Mouse (Mus musculus) ovary, adult 18-20 months (tissue): ENCODE results near the gene Adprh.
"Not testable (repeated sequence)": the region's sequence is repeated elsewhere in the genome, so short reads cannot be mapped to it uniquely, and the experiment has no call there.

Source experiments
- DNase-seq: peaks from one replicate; pipeline ENCODE4 v3.0.0; 2022; ENCODE audit warnings: low spot score, mixed read lengths

Gene Adprh

DNA sequence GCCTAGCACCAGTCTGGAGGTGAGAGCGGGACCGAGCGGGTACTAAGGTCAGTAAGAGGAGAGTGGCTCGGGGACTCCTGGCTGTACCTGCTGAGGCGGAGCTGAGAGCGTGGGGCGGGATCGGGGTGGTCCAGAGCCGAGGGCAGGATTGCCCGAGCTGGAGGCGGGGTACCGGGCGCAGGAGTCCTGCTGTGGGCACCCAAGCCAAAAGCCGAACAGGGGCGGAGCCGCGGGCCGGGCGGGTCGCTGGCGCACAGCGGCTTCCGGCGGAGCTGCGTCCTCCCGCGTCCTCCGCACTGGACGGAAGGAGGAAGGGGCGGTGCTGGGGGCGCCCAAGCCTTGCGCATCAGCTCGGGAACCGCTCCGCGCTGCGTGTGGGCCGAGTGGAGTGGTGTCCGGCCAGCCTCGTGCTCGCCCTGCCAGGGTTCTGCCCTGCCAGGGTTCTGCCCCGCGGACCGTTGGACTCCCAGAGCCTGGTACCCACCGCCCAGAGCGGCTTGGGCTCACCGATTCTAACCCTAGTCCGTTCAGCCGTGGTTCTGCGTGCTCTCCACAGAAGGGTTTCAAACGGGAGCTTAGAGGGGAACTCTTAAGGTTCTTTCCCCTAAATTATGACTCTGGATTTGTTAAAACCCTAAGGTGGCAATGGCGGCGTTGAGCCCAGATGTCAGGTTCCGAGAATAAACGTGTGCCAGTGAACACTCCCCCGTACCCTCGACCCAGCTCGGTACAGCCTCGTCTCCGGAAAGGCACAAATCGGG, at the start of gene Adprh:
Adprh (minus strand) TSS at position 262 of the 761 bp plus-strand sequence.
- peak; percentile 94 for DNase-seq

GRCm38 (mm10) chr16:38496604-38497140, 44.2 kb upstream of the Adprh start:
- no peak for DNase-seq

DNA sequence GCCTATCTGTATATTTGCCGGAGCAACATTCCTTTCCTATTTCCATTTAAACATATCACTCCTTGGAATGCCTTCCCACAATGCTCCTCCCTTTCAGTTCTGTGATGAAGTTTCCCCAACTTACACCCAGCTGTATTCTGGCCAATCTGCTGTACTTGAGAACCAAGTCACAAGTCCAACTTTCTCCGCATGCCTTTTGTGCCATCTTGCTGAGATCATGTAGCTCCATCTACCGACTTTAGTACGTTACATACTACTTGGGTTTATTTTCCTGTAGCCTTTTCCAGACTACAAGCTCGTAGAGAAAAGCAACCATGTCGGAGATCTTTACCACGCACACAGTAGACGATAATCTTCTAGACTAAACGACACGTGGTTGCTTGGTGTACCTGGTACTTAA, 41.4 kb upstream of the Adprh start:
- no peak for DNase-seq

DNA sequence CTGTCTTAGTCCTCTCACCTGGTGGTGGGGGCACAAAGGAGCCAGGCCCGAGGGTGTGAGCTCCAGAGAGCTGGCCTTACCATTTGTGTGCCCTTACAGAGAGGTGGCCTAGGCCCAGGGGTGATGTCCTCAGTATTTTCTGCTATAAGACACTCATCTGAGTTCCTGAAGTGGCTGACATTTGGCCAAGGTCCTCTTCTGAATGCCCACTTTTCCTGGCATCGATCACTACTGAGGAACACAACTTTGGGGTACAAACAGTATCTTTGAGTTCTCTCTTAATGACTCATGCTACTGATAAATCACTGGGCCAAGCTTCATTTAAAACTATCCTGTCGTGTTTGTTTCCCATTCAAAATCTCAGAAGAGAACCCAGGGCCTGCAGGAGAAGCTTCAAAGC, 40.0 kb upstream of the Adprh start:
- DNase-seq, result no peak

DNA sequence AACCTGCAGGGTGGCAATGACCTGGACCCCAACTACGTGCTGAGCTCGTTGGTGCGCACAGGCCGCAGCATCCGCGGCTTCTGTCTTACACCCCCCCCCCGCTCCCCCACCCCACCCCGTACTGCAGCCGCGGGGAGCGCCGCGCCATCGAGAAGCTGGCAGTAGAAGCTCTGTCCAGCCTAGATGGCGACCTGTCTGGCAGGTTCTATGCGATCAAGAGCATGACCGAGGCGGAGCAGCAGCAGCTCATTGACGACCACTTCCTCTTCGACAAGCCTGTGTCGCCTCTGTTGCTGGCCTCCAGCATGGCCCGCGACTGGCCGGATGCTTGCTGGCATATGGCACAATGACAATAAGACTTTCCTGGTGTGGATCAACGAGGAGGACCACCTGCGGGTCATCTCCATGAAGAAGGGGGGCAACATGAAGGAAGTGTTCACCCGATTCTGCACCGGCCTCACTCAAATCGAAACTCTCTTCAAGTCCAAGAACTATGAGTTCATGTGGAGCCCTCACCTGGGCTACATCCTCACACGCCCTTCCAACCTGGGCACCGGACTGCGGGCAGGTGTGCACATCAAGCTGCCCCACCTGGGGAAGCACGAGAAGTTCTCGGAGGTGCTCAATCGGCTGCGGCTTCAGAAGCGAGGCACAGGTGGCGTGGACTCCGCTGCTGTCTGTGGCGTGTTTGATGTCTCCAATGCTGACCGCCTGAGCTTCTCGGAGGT, 31.2 kb upstream of the Adprh start:
- DNase-seq, result no peak

DNA sequence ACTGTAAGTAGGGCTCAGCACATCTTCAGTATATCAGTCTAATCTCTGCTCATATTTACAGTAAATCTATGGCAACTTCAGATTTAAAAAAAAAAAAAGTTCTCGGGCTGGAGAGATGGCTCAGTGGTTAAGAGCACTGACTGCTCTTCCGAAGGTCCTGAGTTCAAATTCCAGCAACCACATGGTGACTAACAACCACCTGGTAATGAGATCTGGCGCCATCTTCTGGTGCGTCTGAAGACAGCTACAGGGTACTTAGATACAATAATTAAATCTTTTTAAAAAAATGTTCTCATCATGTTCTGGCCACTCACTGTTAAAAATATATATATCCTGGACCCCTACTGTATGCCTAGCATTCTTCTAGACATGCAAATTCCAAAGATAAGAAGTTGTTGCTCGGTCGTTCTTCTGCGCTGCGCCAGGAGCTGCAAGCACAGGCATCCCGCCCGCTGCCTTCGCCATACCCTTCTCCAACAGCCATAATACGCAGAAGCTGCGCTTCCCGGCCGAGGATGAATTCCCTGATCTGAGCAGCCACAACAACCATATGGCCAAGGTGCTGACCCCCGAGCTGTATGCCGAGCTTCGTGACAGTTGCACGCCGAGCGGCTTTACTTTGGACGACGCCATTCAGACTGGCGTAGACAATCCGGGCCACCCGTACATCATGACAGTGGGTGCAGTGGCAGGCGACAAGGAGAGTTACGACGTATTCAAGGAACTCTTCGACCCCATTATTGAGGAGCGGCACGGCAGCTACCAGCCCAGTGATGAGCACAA, 30.5 kb upstream of the Adprh start:
- no peak for DNase-seq

GRCm38 (mm10) chr16:38481327-38481726, 28.8 kb upstream of the Adprh start:
- no peak for DNase-seq

DNA sequence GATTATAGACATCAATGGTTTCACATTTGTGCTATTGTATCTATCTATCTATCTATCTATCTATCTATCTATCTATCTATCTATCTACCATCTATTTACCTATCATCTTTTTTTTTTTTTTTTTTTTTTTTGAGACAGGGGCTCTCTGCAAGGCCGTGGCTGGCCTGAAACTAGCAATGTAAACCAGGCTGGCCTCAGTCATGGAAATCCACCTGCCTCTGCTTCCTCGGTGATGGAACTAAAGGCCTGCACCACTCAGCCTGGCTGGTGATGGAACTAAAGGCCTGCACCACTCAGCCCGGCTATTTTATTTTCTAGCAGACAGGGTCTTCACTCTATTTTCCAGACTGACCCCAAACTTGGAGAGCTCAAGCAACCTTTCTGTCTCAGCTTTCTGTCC, 25.8 kb upstream of the Adprh start:
- no peak for DNase-seq

GRCm38 (mm10) chr16:38477241-38477608, 24.7 kb upstream of the Adprh start:
- DNase-seq, result not testable (repeated sequence)

DNA sequence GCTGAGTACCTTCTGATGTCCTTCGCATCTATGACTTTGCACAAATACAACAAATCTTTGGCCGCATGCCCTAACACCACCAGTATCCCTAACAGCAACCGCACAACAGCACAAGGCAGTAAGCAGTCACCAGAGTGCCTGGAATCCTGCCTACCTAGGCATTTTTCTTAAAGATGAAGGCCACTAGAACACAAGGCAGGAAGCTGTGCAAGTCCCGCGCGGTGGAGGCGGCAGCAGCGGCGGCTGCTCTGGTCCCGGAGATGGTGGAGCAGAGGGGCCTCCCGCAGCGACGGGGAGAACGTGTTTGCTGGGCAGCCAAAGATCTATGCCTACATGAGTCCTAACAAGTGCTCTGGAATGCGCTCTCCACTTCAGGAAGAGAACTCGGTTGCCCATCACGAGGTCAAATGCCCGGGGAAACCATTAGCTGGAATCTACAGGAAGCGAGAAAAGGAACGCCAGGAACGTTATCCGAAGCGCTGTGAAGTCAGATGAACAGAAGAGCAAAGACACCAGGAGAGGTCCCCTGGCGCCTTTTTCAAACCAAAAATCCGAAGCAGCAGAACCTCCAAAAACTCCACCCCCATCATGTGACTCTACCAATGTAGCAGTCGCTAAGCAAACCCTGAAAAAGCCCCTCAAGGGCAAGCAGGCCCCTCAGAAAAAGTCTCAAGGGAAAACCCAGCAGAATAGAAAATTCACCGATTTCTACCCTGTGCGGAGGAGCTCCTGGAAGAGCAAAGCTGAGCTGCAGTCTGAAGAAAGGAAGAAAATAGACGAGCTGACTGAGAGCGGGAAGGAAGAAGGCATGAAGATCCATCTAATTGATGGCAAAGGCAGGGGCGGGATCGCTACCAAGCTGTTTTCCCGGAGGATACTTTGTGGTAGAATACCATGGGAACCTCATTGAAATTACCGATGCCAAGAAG, 24.1 kb upstream of the Adprh start:
- DNase-seq, result peak; percentile 36

DNA sequence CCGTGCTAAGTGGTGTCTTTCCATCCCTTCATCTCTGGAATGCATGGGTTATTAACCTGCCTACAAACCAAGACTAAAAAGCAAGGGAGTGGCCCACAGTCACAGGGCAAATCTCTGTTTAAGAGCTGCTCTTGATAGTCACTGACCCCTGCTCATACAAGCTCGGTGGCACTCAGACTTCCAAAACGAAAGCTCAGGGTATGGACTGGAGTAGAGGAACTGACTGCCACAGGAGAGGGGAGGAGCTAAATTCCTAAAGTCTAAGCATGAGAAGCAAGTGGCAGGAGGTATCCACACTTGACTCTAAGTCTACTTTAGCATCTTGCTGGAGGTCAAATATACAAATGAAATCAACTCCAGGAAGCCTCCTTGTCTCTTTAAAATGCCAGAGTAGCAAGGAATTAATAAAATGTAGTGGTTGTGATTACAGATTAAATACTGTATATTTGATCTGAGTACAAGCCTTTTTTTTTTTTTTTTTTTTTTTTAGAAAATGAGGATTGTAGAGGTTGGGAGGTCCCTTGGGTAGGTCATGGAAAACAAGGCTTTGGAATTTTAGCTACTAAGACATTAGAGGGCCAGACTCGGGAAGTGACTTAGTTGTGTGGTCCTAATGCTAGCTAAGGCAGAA, 23.3 kb upstream of the Adprh start:
- no peak for DNase-seq

- DNase-seq, result no peak
Measured at GRCm38 (mm10) chr16:38474677-38475286, 22.3 kb upstream of the Adprh start.

DNA sequence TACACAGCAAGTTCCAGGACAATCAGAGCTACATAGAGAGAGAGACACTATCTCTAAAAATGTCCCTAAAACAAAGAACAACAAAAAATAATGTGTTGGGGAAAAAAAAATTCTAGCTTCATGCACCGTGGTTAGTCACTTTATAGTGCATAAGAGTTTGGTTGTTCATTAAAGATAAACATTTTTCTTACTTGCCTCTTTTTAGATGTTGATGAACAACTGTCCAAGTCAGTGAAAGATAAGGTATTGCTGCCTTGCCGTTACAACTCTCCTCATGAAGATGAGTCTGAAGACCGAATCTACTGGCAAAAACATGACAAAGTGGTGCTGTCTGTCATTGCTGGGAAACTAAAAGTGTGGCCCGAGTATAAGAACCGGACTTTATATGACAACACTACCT, 21.2 kb upstream of the Adprh start:
- no peak for DNase-seq

DNA sequence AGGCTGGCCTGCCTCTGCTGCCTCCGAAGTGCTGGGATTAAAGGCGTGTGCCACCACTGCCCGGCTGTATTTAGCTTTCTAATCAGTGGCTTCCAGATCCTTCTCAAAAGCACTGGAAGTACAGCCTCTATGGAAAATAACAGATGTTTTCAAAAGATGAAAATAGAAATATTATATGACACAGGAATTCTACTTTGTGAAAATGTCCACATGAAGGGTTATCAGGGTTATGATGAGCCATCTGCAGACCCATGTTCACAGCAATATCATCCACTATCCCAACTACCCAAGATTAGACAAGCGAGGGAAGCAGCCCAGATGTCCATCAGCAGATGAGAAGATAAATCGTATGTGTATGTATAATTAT, 20.0 kb upstream of the Adprh start:
- DNase-seq, result no peak

DNA sequence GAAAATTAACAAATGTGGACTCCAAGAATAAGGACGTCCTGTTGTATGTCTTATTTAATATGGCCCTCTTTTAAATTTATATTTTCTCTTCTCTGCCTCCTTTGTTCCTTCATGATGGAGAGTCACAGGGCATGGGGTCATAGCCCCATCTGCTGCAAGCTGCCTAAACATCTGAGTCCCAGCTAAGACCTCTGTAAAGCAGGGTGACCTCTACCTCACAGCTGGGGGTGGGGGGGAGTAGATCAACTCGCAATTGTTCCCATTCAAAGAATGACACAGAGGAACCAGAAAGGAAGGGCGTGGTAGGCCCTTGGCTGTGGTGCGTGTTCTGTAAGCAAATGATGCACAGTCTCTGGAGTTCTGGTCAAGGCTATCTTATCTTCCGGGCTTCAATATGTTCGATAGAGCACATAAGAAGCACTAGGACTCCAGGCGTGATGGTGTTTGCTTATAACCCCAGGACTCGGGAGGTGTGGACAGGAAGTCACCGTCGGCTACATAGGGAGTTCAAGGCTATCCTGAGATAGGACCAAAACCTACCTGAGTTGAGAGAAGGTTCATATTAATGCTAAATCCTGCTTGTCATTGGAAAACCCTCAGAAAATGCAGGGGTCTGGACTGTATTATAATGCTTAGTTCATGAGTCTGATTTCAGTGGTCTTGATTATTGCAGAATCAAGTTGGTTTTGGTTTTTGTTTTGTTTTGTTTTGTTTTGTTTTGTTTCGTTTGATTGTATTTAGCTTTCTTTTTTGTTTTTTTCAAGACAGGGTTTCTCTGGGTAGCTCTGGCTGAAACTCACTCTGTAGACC, 19.4 kb upstream of the Adprh start:
- no peak for DNase-seq

GRCm38 (mm10) chr16:38469437-38469836, 16.9 kb upstream of the Adprh start:
- no peak for DNase-seq

DNA sequence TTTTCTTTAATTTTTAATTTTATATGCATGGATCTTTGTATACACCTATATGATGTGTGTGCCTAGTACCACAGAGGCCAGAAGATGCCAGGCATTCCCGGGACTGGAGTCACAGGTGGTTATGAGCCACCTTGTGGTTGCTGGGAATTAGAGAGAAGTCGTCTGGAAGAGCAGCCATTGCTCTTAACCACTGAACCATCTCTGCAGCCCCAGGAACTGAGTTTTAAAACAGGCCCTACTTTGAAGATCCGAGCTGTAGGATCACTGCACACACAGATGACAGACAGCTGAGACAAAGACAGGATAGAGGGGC, 16.2 kb upstream of the Adprh start:
- no peak for DNase-seq

DNA sequence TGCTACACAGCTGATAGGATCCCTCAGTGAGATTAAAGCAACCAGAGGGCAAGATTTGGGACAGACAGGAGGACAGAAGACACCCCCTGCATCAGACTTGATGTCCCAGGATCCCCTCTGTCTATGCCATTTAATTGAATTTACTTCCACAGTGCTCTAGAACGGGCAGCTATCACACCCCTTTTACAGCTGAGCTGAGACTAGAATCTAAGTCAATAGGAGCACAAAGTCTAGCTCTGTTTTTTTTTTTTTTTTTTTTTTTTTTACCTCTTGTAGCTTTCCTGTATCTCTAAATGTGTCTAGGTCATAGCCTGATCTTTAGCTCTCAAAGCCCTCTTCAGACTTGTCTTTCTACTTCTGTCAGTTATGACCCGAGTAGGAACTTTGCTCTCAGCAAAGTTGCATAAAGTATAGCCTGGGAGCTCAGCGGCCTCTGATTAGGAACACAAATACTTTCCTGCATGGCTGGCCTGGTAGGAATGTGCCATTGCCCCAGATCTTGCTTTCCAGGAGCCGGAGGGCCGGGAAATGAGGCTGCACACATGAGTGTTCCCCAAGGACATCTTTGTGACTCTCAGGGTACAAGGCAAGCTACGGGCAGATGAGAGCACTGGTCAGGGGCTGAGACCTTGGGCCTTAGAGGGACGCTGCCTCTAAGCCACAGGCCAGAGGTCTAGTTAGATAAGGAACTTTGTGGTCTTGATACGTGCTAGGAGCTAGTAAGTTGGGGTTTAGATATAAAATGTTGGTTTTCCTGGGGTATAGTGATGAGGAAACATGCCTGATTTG, 15.6 kb upstream of the Adprh start:
- DNase-seq, result peak; percentile 19
